Mouse (Mus musculus) left cerebral cortex, adult 18-20 months (tissue): ENCODE data around the gene Vmn2r99. TPM values are rescaled to one million over a fixed set of nuclear protein-coding genes. Genes with fewer than 3 reads are reported as not detected.

Experiments used
- DNase-seq, 2 experiments: peaks; one replicate each; pipeline ENCODE4 v3.0.0; 2021 to 2022; ENCODE audit warnings: low spot score in 2 of 2, mixed read lengths in 1 of 2
- long read RNA-seq, 2 experiments: library from polyadenylated mRNA; stranded (forward); transcript quantifications; one replicate each; pipeline ENCODE4 v2.0.0; 2021
- total RNA-seq, 2 experiments: library from RNA; stranded (reverse); gene quantifications; 2 replicates each; pipeline ENCODE4 v1.2.3; 2021

Gene Vmn2r99
- total RNA-seq = not detected
- long read RNA-seq, experiment 1 = 0 reads
- long read RNA-seq, experiment 2 = 0 reads

GRCm38 (mm10) chr17:19361649-19362048 is at the start of gene Vmn2r99:
TSS of gene Vmn2r99 (plus strand) at chr17:19361949.
- DNase-seq = no peak

DNA sequence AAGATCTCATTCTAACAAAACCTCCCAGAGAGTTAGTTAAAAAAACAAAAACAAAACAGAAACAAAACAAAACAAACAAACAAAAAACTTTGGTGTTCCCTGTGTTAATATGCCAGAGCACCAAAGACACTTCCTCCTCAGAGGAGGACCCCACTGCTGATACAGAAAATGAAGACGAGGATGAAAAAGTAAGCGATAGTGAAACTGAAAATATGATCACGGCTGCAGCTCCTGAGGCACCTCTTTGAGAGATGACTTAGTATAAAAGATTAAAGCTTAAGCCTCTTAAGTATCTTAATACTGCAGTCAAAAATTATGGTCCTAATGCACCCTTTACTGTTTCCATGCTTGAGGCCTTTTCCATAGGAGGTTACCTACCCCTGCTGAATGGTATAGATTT is 75.9 kb downstream of the Vmn2r99 start:
- DNase-seq = no peak

- no peak for DNase-seq
Measured at GRCm38 (mm10) chr17:19444932-19445331, 83.2 kb downstream of the Vmn2r99 start.

Other genes with a start within 250 kb of the Vmn2r99 start
- gene Vmn2r100, start 142.8 kb downstream of the Vmn2r99 start, total RNA-seq = not detected
- gene Vmn2r101, start 215.3 kb downstream of the Vmn2r99 start, total RNA-seq = not detected